Mouse (Mus musculus) adrenal gland, adult 18-20 months (tissue): ENCODE data around the gene Ptprn2. TPM values are rescaled to one million over a fixed set of nuclear protein-coding genes. Genes with fewer than 3 reads are reported as not detected.

ENCODE experiments used
- DNase-seq, 2 experiments: peaks; one replicate each; pipeline ENCODE4 v3.0.0; 2021 to 2022; ENCODE audit warnings: low spot score in 2 of 2
- total RNA-seq, 2 experiments: library from RNA; stranded (reverse); gene quantifications; 1 replicate in 1 of 2; 2 replicates in 1 of 2; pipeline ENCODE4 v1.2.3; 2021

The Ptprn2 gene
- total RNA-seq, 2 experiments from 2014 or later = 19.0 to 21.7 TPM

- no peak for DNase-seq
Measured at GRCm38 (mm10) chr12:117158950-117159668, 673.6 kb downstream of the Ptprn2 start.

DNA sequence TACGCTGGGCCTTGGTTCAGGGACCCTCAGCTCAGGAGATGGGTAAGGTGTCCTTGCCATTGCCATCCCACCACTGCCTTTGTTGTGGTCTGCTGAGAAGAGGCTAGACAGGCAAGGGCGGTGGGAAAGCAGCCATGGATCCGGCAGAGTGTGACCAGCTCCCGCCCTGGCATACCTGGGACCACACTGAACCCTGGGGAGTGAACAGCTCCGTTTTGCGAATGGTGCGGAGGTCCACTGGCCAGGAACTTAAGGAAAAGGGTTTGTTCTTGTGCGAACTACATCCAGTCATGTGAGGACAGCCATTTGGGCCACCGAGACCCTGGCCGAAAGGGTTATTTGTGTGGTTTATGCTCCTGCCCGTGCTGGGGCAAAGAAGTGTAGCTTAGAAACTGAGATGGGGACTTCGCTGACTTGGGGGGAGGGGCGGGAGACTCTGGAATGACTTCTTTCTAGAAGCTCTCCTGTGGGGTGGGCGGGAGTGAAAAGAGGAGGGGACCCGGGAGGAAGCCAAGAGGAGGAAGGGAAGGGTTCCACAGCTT is 674.2 kb downstream of the Ptprn2 start:
- no peak for DNase-seq

GRCm38 (mm10) chr12:117160211-117160891 is 674.8 kb downstream of the Ptprn2 start:
- DNase-seq = no peak

- no peak for DNase-seq
Measured at GRCm38 (mm10) chr12:117162180-117162579, 676.7 kb downstream of the Ptprn2 start.

GRCm38 (mm10) chr12:117163789-117164188 is 678.3 kb downstream of the Ptprn2 start:
- DNase-seq = no peak

DNA sequence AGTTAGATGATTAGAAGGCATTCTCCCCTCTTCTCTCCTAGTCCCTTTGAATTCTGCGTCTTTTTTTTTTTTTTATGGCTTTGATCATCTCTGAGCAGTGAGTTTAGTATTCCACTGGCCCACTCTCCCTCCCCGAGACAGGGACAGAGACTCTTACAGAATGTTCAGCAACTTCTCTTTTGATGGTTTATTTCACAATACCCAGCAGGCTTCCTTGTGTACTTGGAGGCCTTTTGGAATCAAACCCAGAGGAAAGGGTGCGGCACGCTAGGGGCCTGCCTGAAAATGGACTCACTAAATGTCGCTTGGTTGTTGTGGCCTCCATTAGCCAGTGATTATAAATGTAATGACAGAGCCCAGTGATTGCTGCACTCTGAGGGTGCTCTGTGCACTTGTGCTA is 680.7 kb downstream of the Ptprn2 start:
- no peak for DNase-seq

- DNase-seq = no peak
Measured at GRCm38 (mm10) chr12:117169670-117170069, 684.1 kb downstream of the Ptprn2 start.

- no peak for DNase-seq
Measured at GRCm38 (mm10) chr12:117172529-117172884, 687.0 kb downstream of the Ptprn2 start.

DNA sequence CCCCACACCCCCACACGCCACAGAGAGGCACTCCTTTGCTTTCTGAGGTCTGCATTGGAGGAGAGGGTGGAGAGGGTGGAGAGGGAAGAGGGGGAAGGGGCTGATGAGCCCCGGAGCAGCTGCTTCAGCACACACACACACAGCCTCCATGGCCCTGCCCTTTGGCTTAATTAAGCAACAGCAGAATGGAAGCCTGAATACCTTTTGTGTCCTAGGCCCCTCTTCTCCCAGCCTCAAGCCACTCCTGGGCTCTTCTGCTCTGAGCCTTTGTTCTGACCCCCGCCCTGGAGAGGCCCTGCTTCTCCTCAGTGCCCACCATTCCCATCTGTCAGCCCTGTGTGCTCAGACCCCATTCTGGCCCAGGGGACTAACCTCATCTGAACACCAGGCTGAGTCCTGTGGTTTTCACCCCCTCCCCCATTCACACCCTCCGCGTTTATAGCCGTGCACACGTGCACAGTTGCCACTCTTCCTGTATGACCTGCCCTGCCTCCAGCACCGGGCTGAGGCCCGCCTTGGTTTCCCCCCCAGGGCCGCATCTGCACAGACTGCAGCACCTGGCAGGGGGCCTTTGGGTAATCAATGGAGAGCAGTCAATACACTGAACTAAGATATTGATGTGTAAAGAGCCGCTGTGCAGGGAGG is 687.5 kb downstream of the Ptprn2 start:
- no peak for DNase-seq

- no peak for DNase-seq
Measured at GRCm38 (mm10) chr12:117174189-117174588, 688.7 kb downstream of the Ptprn2 start.

DNA sequence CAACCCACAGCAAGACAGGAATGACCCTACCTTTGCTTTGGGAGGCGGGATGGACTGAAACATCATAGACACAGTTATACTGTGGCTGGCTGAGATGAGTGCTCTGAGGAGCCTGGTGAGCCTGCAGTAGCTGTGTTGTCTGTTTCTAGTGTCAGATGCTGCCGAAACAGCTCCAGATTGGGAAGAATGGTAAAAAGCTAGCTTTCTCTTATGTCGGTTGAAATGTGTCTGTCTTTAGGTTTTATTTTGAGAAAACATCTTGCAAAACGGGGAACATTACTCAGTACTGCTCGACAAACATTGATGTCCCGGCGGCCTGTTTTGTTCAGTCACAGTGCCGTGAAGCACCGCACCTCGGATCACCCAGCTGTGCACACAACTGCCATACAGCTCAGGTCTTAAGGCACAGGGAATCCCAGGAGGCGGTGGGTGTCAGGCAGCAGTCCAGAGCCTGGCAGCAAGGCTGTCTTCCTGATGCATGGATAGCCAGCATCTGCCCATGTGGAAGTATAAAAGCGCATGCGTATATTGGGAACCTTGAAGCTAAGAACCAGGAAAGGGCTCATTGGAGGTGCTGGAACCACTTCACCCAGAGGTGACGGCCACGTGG is 689.7 kb downstream of the Ptprn2 start:
- DNase-seq = no peak

DNA sequence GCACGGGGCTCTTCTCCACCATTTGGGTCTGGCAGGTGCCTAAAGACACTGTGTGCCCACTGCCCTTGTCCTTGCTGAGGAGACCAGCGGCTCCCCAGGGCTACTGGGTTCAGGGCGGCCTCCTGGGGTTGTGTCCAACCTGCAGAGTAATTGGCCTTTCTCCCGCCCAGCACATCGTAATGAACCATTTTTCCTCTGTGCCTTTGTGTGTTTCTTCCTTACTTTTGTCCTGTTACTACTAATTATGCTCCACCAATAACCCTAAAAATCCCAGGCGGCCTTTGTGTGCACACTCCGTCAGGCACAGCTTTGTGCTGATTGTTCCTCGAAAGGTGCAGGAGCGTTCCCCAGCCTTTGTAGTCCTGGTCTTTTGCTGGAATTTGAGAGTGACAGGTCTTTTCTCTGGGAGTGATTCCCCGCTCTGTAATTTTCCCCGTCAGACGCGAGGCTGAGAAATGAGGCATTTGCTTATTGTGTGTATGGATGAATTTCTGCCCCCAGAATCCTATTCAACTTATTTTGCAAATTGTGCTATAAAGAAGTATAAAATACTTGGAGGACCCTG is 690.8 kb downstream of the Ptprn2 start:
- no peak for DNase-seq

DNA sequence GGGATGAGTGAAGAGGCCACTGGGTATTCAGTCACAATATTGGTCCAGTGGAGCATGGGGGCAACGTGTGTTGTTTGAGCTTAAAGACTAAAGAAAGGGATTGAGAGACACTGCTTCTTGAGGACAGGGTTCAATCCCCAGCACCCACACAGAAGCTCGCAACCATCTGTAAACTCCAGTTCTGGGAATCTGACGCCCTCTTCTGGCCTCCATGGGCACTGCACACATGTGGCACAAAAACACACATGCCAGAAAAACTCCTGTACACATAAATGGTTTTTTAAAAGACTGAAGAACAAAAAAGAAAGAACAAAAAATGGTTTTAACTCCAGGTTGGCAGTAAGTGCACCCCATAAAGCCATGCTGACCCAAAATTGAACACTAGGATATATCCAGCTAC is 701.6 kb downstream of the Ptprn2 start:
- no peak for DNase-seq

DNA sequence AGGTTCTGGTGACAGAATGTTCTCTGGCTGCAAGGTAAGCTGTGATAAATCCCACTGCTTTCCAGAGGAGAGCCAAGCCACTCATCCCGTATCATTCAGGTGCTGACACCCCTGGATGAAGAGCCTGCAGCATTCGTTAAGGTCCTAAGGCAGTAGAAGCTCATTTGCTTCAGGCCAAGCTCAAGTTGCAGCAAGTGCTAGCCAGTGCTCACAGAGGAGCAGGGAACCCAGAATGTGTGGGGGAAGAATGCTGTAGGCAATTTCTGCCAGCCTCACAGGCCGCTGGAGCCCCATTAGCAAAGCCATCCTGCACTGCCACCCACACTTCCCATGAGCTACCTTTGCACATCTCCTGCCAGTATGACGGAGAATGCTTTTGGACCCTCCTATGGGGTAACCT is 706.5 kb downstream of the Ptprn2 start:
- no peak for DNase-seq

GRCm38 (mm10) chr12:117196721-117197425 is 711.4 kb downstream of the Ptprn2 start:
- no peak for DNase-seq

DNA sequence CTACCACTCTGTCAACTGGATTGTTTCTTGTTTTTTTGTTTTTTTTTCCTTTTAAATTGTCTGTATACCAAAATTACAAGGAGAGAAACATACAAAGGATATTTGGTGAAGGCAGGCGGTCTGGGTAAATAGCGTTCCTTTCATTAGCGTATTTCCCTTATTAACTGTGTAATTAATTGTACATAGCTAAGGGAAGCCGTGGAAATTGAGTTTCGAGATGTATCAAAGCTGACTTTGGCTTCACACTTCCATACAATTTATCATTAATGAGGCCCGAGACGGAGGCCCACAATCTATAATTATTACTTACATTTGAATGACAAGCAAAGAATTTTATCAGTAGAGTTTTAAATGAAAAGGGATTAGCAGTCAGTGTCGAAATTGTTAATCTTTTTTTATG is 712.6 kb downstream of the Ptprn2 start:
- no peak for DNase-seq

DNA sequence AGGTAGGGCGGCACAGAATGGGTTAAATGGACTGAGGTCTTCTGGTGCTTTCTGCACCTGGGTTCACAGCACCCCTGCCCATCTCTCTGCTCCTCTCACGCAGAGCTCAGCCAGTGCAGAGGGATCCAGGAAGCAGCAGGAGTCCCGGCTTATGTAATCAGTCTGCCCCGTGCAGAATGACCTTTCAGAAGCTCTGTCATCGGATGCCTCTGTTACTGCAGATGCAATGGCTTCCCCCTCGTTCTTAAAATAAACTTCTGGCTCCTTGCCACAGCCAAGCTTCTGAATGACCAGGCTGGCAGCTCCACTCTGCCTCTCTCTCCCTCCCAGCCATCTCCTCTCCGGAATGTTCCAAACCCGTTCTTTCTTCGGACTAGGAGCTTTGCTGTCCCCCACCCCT is 714.6 kb downstream of the Ptprn2 start:
- DNase-seq = peak; percentile 42 to 57

- DNase-seq = peak in 1 of 2 experiments; percentile 26
Measured at GRCm38 (mm10) chr12:117200590-117200989, 715.1 kb downstream of the Ptprn2 start.

DNA sequence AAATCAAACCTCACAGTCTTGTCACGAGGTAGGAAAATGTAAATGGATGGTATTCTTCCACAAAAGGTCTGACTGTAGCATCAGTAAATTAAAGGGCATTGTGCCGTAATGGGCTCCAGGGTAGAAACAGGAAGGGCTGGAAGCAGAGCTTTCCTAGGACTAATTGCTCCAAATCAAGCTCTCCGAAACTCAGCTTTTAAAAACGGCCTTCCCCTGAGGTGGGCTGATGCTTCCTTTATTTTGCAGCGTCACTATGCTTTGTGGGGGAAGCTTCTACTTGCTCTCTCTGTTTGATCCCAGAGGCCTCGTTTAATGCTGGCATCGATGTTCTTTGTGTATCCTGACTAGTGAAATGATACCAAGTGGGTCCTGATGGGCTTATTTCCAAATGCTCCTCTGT is 718.0 kb downstream of the Ptprn2 start:
- DNase-seq = no peak

DNA sequence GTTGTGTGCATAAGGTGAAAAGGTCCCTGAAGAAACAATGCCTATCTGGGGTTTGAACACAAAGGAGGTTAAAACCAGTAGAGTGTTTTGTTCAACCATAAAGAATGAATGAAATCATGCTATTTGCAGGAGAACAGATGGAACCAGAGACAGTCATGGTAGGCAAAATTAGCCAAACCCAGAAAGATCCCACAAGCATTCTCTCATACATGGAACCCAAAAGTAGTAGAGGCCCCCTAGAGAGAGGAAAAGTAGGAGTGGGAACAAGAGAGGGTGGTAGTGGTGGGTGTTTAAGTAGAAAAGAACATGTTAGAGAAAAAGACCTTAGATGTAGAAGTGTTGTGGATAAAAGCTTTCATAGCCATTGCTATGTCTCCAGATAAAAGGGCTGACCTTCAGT is 719.4 kb downstream of the Ptprn2 start:
- DNase-seq = no peak
